Mouse (Mus musculus): Measurements from ENCODE around the gene Gng8. TPM values are rescaled to one million over a fixed set of nuclear protein-coding genes. Genes with fewer than 3 reads are reported as not detected.

The Gng8 gene
- polyA plus RNA-seq, 1 experiment: 3.8 TPM

DNA sequence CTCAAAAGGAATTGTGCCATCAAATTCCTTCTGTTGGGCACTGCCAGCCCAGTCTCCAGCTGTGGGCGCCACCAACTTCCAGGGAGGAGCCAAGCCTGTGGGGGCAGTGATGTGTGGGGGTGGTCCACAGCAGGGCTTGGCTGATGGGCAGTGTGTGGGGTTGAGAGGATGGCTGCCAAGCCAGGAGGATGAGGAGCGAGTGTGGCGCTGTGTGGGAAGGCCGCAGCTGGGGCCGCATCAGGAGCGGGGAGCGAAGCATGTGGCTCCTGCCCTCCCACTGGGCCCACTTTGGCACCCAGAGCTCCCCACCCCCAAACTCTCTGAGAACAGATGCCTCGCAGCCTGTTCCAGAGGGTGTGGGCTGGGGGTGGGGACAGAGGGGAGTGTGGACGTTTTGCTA is 26.4 kb downstream of the Gng8 start:
- Histone ChIP-seq H3K36me3 (ENCODE audit: control insufficient read depth, insufficient read depth) (peaks cover 3% of the 10 kb centered on the region), H3K79me2 (ENCODE audit: control insufficient read depth, insufficient read depth) (peaks cover 33% of the 10 kb centered on the region), H3K27me3 (ENCODE audit: control insufficient read depth, insufficient read depth, insufficient read length) (no peaks in the 10 kb centered on the region), H3K4me2 (ENCODE audit: low read depth) (no peak overlapping the region), H3ac (ENCODE audit: control insufficient read depth, insufficient read length) (no peak overlapping the region), H3K4me3 (no peak overlapping the region)
- no peak for TF ChIP-seq USF1 (IDR thresholded peaks at IDR 0.05; ENCODE audit: low read depth)
- TF ChIP-seq POLR2AphosphoS2 (IDR thresholded peaks at IDR 0.05; ENCODE audit: insufficient read length, low read depth): peak; percentile 42
- TF ChIP-seq REST (IDR thresholded peaks at IDR 0.05; ENCODE audit: insufficient read depth, insufficient read length): no peak
- TF ChIP-seq POLR2A (IDR thresholded peaks at IDR 0.05; ENCODE audit: insufficient read length, low read depth): no peak
- TF ChIP-seq TCF12 (IDR thresholded peaks at IDR 0.05; ENCODE audit: insufficient read depth, poor library complexity, severe bottlenecking): no peak
- no peak for TF ChIP-seq E2F4 (IDR thresholded peaks at IDR 0.05; ENCODE audit: insufficient read depth)
- no peak for TF ChIP-seq CEBPB (IDR thresholded peaks at IDR 0.05; ENCODE audit: insufficient read depth, poor library complexity, severe bottlenecking)
- TF ChIP-seq MAX (IDR thresholded peaks at IDR 0.05; ENCODE audit: low read depth): no peak
- no peak for TF ChIP-seq TCF3 (IDR thresholded peaks at IDR 0.05; ENCODE audit: insufficient read length, low read depth)
- peak in 2 of 3 experiments; percentile 4 to 18 for TF ChIP-seq MYOG (IDR thresholded peaks at IDR 0.05; ENCODE audit: control insufficient read depth in 1 of 3, insufficient read depth in 1 of 3, insufficient read length in 2 of 3, low read depth in 2 of 3)
- TF ChIP-seq SRF (IDR thresholded peaks at IDR 0.05; ENCODE audit: control insufficient read depth, insufficient read length, low read depth): no peak
- peak in 1 of 3 experiments; percentile 43 for TF ChIP-seq MYOD1 (IDR thresholded peaks at IDR 0.05; ENCODE audit: control insufficient read depth in 1 of 3, insufficient read length in 2 of 3, low read depth in 2 of 3)

DNA sequence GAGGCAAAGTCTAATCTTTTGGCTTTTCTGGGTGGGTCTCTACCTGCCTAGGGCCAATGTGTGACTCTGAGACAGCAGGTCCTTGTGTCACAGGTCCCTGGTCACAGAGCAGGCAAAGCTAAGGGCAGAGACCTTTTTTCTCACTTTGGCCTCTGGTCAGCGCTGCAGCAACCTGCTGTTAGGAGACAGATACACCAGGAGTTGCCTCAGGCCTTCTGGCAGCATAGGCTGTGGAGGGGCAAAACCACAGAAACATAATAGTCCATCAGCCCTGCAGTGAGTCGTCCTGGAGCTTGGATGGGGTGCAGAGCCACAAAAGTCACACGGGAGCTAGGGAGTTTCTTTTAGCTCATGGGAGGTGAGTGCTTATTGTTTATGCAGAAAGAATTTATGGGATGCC is 27.1 kb downstream of the Gng8 start:
- Histone ChIP-seq H3K4me2 (ENCODE audit: low read depth) (no peak overlapping the region), H3K36me3 (ENCODE audit: control insufficient read depth, insufficient read depth) (peaks cover 3% of the 10 kb centered on the region)
- TF ChIP-seq MYOD1 (IDR thresholded peaks at IDR 0.05; ENCODE audit: control insufficient read depth in 1 of 3, insufficient read length in 2 of 3, low read depth in 2 of 3) (no peak), USF1 (IDR thresholded peaks at IDR 0.05; ENCODE audit: low read depth) (no peak), POLR2A (IDR thresholded peaks at IDR 0.05; ENCODE audit: insufficient read length, low read depth) (no peak), MAX (IDR thresholded peaks at IDR 0.05; ENCODE audit: low read depth) (no peak), MYOG (IDR thresholded peaks at IDR 0.05; ENCODE audit: control insufficient read depth in 1 of 3, insufficient read depth in 1 of 3, insufficient read length in 2 of 3, low read depth in 2 of 3) (no peak), SRF (IDR thresholded peaks at IDR 0.05; ENCODE audit: control insufficient read depth, insufficient read length, low read depth) (no peak)

DNA sequence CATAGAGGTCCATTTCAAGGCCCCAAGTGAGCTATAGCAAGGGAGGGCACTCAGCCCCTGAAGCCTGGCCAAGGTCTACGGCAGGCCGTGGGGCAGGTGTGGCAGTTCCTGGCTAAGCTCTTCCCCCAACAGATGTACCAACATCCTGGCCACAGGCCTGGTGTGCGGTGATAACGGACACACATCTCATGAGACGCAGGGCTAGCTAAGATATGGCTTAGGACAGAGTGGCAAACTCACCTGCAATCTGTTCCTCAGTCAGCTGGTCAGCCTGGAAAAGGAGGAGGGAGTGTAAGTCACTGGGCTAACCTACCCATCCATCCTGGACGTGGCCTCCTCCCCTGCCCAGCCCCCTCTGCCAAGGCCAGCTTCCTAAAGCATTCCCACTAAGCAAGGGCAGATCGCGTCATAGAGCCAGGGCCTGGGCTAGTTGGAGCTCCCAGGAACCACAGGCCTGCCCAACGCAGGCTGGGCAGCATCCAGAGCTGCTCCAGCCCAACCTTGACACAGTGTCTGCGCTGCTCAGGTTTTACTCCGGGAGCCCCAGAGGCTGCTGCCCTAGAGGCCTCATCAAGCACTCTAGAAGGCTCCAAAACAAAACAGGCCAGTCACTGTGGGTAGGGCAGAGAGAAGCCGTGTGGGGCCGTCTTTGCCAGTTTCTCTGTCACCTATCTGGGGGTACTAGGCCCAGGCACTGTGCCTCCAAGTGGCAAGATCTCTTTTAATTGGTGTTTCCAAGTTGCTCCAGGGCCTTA is 28.0 kb downstream of the Gng8 start:
- no peaks in the 10 kb centered on the region for H3K27me3 ChIP-seq (ENCODE audit: control insufficient read depth, insufficient read depth, insufficient read length)
- no peak overlapping the region for H3ac ChIP-seq (ENCODE audit: control insufficient read depth, insufficient read length)
- TF ChIP-seq USF1 (IDR thresholded peaks at IDR 0.05; ENCODE audit: low read depth) (no peak), MYOG (IDR thresholded peaks at IDR 0.05; ENCODE audit: control insufficient read depth in 1 of 3, insufficient read depth in 1 of 3, insufficient read length in 2 of 3, low read depth in 2 of 3) (no peak), MAX (IDR thresholded peaks at IDR 0.05; ENCODE audit: low read depth) (no peak), SRF (IDR thresholded peaks at IDR 0.05; ENCODE audit: control insufficient read depth, insufficient read length, low read depth) (no peak), TCF12 (IDR thresholded peaks at IDR 0.05; ENCODE audit: insufficient read depth, poor library complexity, severe bottlenecking) (no peak), TCF3 (IDR thresholded peaks at IDR 0.05; ENCODE audit: insufficient read length, low read depth) (no peak)
- H3K79me2 ChIP-seq (ENCODE audit: control insufficient read depth, insufficient read depth): peaks cover 40% of the 10 kb centered on the region
- no peak overlapping the region for H3K4me3 ChIP-seq
- peak overlapping the region; percentile 18 for H3K4me2 ChIP-seq (ENCODE audit: low read depth)
- peaks cover 3% of the 10 kb centered on the region for H3K36me3 ChIP-seq (ENCODE audit: control insufficient read depth, insufficient read depth)

More for the DNA sequence above, 27.1 kb downstream of the Gng8 start:
- Histone ChIP-seq H3K79me2 (ENCODE audit: control insufficient read depth, insufficient read depth) (peaks cover 39% of the 10 kb centered on the region), H3K4me3 (no peak overlapping the region), H3K27me3 (ENCODE audit: control insufficient read depth, insufficient read depth, insufficient read length) (no peaks in the 10 kb centered on the region), H3ac (ENCODE audit: control insufficient read depth, insufficient read length) (no peak overlapping the region)

- H3K27me3 ChIP-seq (ENCODE audit: control insufficient read depth, insufficient read depth, insufficient read length): no peaks in the 10 kb centered on the region
- no peak overlapping the region for H3ac ChIP-seq (ENCODE audit: control insufficient read depth, insufficient read length)
- H3K4me3 ChIP-seq: no peak overlapping the region
- TF ChIP-seq CEBPB (IDR thresholded peaks at IDR 0.05; ENCODE audit: insufficient read depth, poor library complexity, severe bottlenecking) (no peak), MYOG (IDR thresholded peaks at IDR 0.05; ENCODE audit: control insufficient read depth in 1 of 3, insufficient read depth in 1 of 3, insufficient read length in 2 of 3, low read depth in 2 of 3) (no peak), E2F4 (IDR thresholded peaks at IDR 0.05; ENCODE audit: insufficient read depth) (no peak), MYOD1 (IDR thresholded peaks at IDR 0.05; ENCODE audit: control insufficient read depth in 1 of 3, insufficient read length in 2 of 3, low read depth in 2 of 3) (no peak), SRF (IDR thresholded peaks at IDR 0.05; ENCODE audit: control insufficient read depth, insufficient read length, low read depth) (no peak), USF1 (IDR thresholded peaks at IDR 0.05; ENCODE audit: low read depth) (no peak), TCF3 (IDR thresholded peaks at IDR 0.05; ENCODE audit: insufficient read length, low read depth) (no peak), REST (IDR thresholded peaks at IDR 0.05; ENCODE audit: insufficient read depth, insufficient read length) (no peak), POLR2A (IDR thresholded peaks at IDR 0.05; ENCODE audit: insufficient read length, low read depth) (no peak), POLR2AphosphoS2 (IDR thresholded peaks at IDR 0.05; ENCODE audit: insufficient read length, low read depth) (no peak), TCF12 (IDR thresholded peaks at IDR 0.05; ENCODE audit: insufficient read depth, poor library complexity, severe bottlenecking) (no peak), MAX (IDR thresholded peaks at IDR 0.05; ENCODE audit: low read depth) (no peak)
- H3K79me2 ChIP-seq (ENCODE audit: control insufficient read depth, insufficient read depth): peaks cover 40% of the 10 kb centered on the region
- H3K4me2 ChIP-seq (ENCODE audit: low read depth): peak overlapping the region; percentile 18
- H3K36me3 ChIP-seq (ENCODE audit: control insufficient read depth, insufficient read depth): peaks cover 3% of the 10 kb centered on the region
Measured at GRCm38 (mm10) chr7:16920150-16920579, 28.6 kb downstream of the Gng8 start.
